Mouse (Mus musculus): Measurements from ENCODE around the gene Wdr74. TPM values are rescaled to one million over a fixed set of nuclear protein-coding genes. Genes with fewer than 3 reads are reported as not detected.
"Not testable (repeated sequence)": the region's sequence is repeated elsewhere in the genome, so short reads cannot be mapped to it uniquely, and the experiment has no call there.

The Wdr74 gene
- polyA plus RNA-seq, 1 experiment from 2014 or later: 108 TPM

- no peak for ATAC-seq (ENCODE audit: low FRiP score, low TSS enrichment)
- H3K4me1 ChIP-seq (ENCODE audit: insufficient read depth, low read length): peaks cover 20% of the 10 kb centered on the region
- no peak overlapping the region for H3K4me2 ChIP-seq (replicated peaks; ENCODE audit: low read depth, low read length)
- WGBS: 70% methylated on average over 10 of the region's 10 CpGs
- H3K9ac ChIP-seq (replicated peaks; ENCODE audit: low read length): no peak overlapping the region
- no peaks in the 10 kb centered on the region for H3K9me3 ChIP-seq (ENCODE audit: low read length)
- H3K27me3 ChIP-seq (ENCODE audit: insufficient read depth, low read length): no peaks in the 10 kb centered on the region
- H3K4me3 ChIP-seq (ENCODE audit: low read length): no peak overlapping the region
- no peak overlapping the region for H3K27ac ChIP-seq (ENCODE audit: low read length)
- H3K36me3 ChIP-seq (ENCODE audit: insufficient read depth, low read length): 0 out of 2 replicates have a peak, but pooled peaks cover under 1% of the 10 kb centered on the region
Measured at GRCm38 (mm10) chr19:8715868-8716766, 19.5 kb upstream of the Wdr74 start.

- Histone ChIP-seq H3K27ac (ENCODE audit: low read length) (no peak overlapping the region), H3K9me3 (ENCODE audit: low read length) (no peaks in the 10 kb centered on the region), H3K4me2 (replicated peaks; ENCODE audit: low read depth, low read length) (no peak overlapping the region), H3K27me3 (ENCODE audit: insufficient read depth, low read length) (no peaks in the 10 kb centered on the region), H3K36me3 (ENCODE audit: insufficient read depth, low read length) (no peaks in the 10 kb centered on the region), H3K4me3 (ENCODE audit: low read length) (no peak overlapping the region), H3K4me1 (ENCODE audit: insufficient read depth, low read length) (peaks cover 18% of the 10 kb centered on the region), H3K9ac (replicated peaks; ENCODE audit: low read length) (no peak overlapping the region)
- no peak for ATAC-seq (ENCODE audit: low FRiP score, low TSS enrichment)
- WGBS: 76% methylated on average over 8 of the region's 10 CpGs
Measured at GRCm38 (mm10) chr19:8716767-8717475, 18.7 kb upstream of the Wdr74 start.

- 74% methylated on average over 3 of the region's 3 CpGs for WGBS
- Histone ChIP-seq H3K9ac (replicated peaks; ENCODE audit: low read length) (no peak overlapping the region), H3K27me3 (ENCODE audit: insufficient read depth, low read length) (no peaks in the 10 kb centered on the region), H3K36me3 (ENCODE audit: insufficient read depth, low read length) (no peaks in the 10 kb centered on the region), H3K4me3 (ENCODE audit: low read length) (no peak overlapping the region), H3K9me3 (ENCODE audit: low read length) (no peaks in the 10 kb centered on the region), H3K27ac (ENCODE audit: low read length) (no peak overlapping the region), H3K4me1 (ENCODE audit: insufficient read depth, low read length) (peaks cover 19% of the 10 kb centered on the region), H3K4me2 (replicated peaks; ENCODE audit: low read depth, low read length) (no peak overlapping the region)
- ATAC-seq (ENCODE audit: low FRiP score, low TSS enrichment): no peak
Measured at GRCm38 (mm10) chr19:8718357-8718756, 17.3 kb upstream of the Wdr74 start.

- not testable (repeated sequence) for H3K36me3 ChIP-seq (ENCODE audit: insufficient read depth, low read length); H3K27ac ChIP-seq (ENCODE audit: low read length); H3K9ac ChIP-seq (replicated peaks; ENCODE audit: low read length); H3K27me3 ChIP-seq (ENCODE audit: insufficient read depth, low read length); H3K9me3 ChIP-seq (ENCODE audit: low read length); H3K4me2 ChIP-seq (replicated peaks; ENCODE audit: low read depth, low read length); H3K4me3 ChIP-seq (ENCODE audit: low read length); ATAC-seq (ENCODE audit: low FRiP score, low TSS enrichment)
- peaks cover 18% of the 10 kb centered on the region for H3K4me1 ChIP-seq (ENCODE audit: insufficient read depth, low read length)
Measured at GRCm38 (mm10) chr19:8719037-8719436, 16.6 kb upstream of the Wdr74 start.

GRCm38 (mm10) chr19:8721378-8721777 lies 14.2 kb upstream of the Wdr74 start:
- Histone ChIP-seq H3K27ac (ENCODE audit: low read length) (no peak overlapping the region), H3K27me3 (ENCODE audit: insufficient read depth, low read length) (no peaks in the 10 kb centered on the region), H3K4me1 (ENCODE audit: insufficient read depth, low read length) (peaks cover 28% of the 10 kb centered on the region), H3K9ac (replicated peaks; ENCODE audit: low read length) (peak overlapping the region; percentile 85; the same call in 1 of the 2 replicates), H3K4me3 (ENCODE audit: low read length) (no peak overlapping the region), H3K9me3 (ENCODE audit: low read length) (no peaks in the 10 kb centered on the region), H3K4me2 (replicated peaks; ENCODE audit: low read depth, low read length) (no peak overlapping the region), H3K36me3 (ENCODE audit: insufficient read depth, low read length) (peaks cover 21% of the 10 kb centered on the region)
- WGBS: 71% methylated on average over 1 of the region's 1 CpGs
- no peak for ATAC-seq (ENCODE audit: low FRiP score, low TSS enrichment)

- H3K27ac ChIP-seq (ENCODE audit: low read length): 0 out of 2 replicates have a peak overlapping the region, but pooled peaks have one; percentile 31
- peak overlapping the region; percentile 85 for H3K9ac ChIP-seq (replicated peaks; ENCODE audit: low read length)
- H3K27me3 ChIP-seq (ENCODE audit: insufficient read depth, low read length): no peaks in the 10 kb centered on the region
- no peak for ATAC-seq (ENCODE audit: low FRiP score, low TSS enrichment)
- H3K4me1 ChIP-seq (ENCODE audit: insufficient read depth, low read length): peaks cover 28% of the 10 kb centered on the region
- peaks cover 28% of the 10 kb centered on the region for H3K36me3 ChIP-seq (ENCODE audit: insufficient read depth, low read length)
- no peaks in the 10 kb centered on the region for H3K9me3 ChIP-seq (ENCODE audit: low read length)
- WGBS: 40% methylated on average over 4 of the region's 4 CpGs
- peak overlapping the region; percentile 97 for H3K4me3 ChIP-seq (ENCODE audit: low read length)
- peak overlapping the region; percentile 67 for H3K4me2 ChIP-seq (replicated peaks; ENCODE audit: low read depth, low read length)
Measured at GRCm38 (mm10) chr19:8722021-8722420, 13.6 kb upstream of the Wdr74 start.

- peaks cover 28% of the 10 kb centered on the region for H3K36me3 ChIP-seq (ENCODE audit: insufficient read depth, low read length)
- H3K9me3 ChIP-seq (ENCODE audit: low read length): no peaks in the 10 kb centered on the region
- ATAC-seq (ENCODE audit: low FRiP score, low TSS enrichment): peak; percentile 4; the same call in 1 of the 2 replicates
- peak overlapping the region; percentile 85 for H3K9ac ChIP-seq (replicated peaks; ENCODE audit: low read length)
- peak overlapping the region; percentile 95 for H3K27ac ChIP-seq (ENCODE audit: low read length)
- peak overlapping the region; percentile 67 for H3K4me2 ChIP-seq (replicated peaks; ENCODE audit: low read depth, low read length)
- under 1% methylated on average over 5 of the region's 5 CpGs for WGBS
- H3K4me1 ChIP-seq (ENCODE audit: insufficient read depth, low read length): peaks cover 28% of the 10 kb centered on the region
- peak overlapping the region; percentile 97 for H3K4me3 ChIP-seq (ENCODE audit: low read length)
- H3K27me3 ChIP-seq (ENCODE audit: insufficient read depth, low read length): no peaks in the 10 kb centered on the region
Measured at GRCm38 (mm10) chr19:8722559-8722906, 13.1 kb upstream of the Wdr74 start.

- Histone ChIP-seq H3K4me1 (ENCODE audit: insufficient read depth, low read length) (peaks cover 28% of the 10 kb centered on the region), H3K9ac (replicated peaks; ENCODE audit: low read length) (peak within 1 kb of the TSS; percentile 98), H3K27me3 (ENCODE audit: insufficient read depth, low read length) (no peaks in the 10 kb centered on the region), H3K4me3 (ENCODE audit: low read length) (peak within 1 kb of the TSS; percentile 97), H3K27ac (ENCODE audit: low read length) (peak within 1 kb of the TSS; percentile 95), H3K36me3 (ENCODE audit: insufficient read depth, low read length) (peaks cover 28% of the 10 kb centered on the region), H3K4me2 (replicated peaks; ENCODE audit: low read depth, low read length) (peak within 1 kb of the TSS; percentile 89), H3K9me3 (ENCODE audit: low read length) (no peaks in the 10 kb centered on the region)
- WGBS: under 1% methylated on average over 50 of the region's 50 CpGs
- ATAC-seq (ENCODE audit: low FRiP score, low TSS enrichment): peak; percentile 95
Measured at GRCm38 (mm10) chr19:8722907-8723573, 12.6 kb upstream of the Wdr74 start, which contains the start of gene Slc3a2. TSS of gene Slc3a2 (minus strand) at chr19:8723369.

GRCm38 (mm10) chr19:8723574-8724346 lies 11.9 kb upstream of the Wdr74 start:
- Histone ChIP-seq H3K27me3 (ENCODE audit: insufficient read depth, low read length) (no peaks in the 10 kb centered on the region), H3K4me1 (ENCODE audit: insufficient read depth, low read length) (peaks cover 28% of the 10 kb centered on the region), H3K9ac (replicated peaks; ENCODE audit: low read length) (peak overlapping the region; percentile 98), H3K9me3 (ENCODE audit: low read length) (no peaks in the 10 kb centered on the region), H3K4me2 (replicated peaks; ENCODE audit: low read depth, low read length) (peak overlapping the region; percentile 89), H3K4me3 (ENCODE audit: low read length) (peak overlapping the region; percentile 97), H3K27ac (ENCODE audit: low read length) (peak overlapping the region; percentile 93), H3K36me3 (ENCODE audit: insufficient read depth, low read length) (peaks cover 28% of the 10 kb centered on the region)
- under 1% methylated on average over 20 of the region's 20 CpGs for WGBS
- ATAC-seq (ENCODE audit: low FRiP score, low TSS enrichment): no peak
